Comparison of ENCODE assay signal across 9 mouse cellular contexts in genomic region chr2:80443962-80444361, GRCm38 (mm10). TPM values are rescaled to one million over a fixed set of nuclear protein-coding genes. Genes with fewer than 3 reads are reported as not detected.
DNase-seq lines count a peak whose midpoint lies in the region; ATAC-seq lines count a peak whose summit lies in the region.
"Had no signal": no experiment of that assay in that cellular context is flagged by ENCODE, and none has a peak within 500 bp of the region (broad histone marks: within the 10 kb centered on the region; RNA-seq: fewer than 3 reads in every experiment).

No protein-coding gene starts in this region.

- no peak overlapping the region for H3K27ac ChIP-seq in hindbrain, embryonic 14.5 days
- H3K27ac ChIP-seq in hindbrain, embryonic 12.5 days: no peak overlapping the region
- no peak overlapping the region for H3K27ac ChIP-seq in embryonic facial prominence, embryonic 12.5 days
- no peak overlapping the region for H3K27ac ChIP-seq in forebrain, embryonic 12.5 days

- no peak overlapping the region for H3K4me3 ChIP-seq in hindbrain, embryonic 14.5 days (replicated peaks; ENCODE audit: low read length)
- H3K4me3 ChIP-seq in hindbrain, embryonic 12.5 days: no peak overlapping the region
- peak overlapping the region; percentile 65 for H3K4me3 ChIP-seq in embryonic facial prominence, embryonic 12.5 days
- no peak overlapping the region for H3K4me3 ChIP-seq in forebrain, embryonic 12.5 days (replicated peaks)
- H3K4me3 ChIP-seq: megakaryocyte, embryonic 14.5 days had no signal

- H3K9me3 ChIP-seq in hindbrain, embryonic 14.5 days (ENCODE audit: control insufficient read depth, low read length): no peaks in the 10 kb centered on the region
- H3K9me3 ChIP-seq in hindbrain, embryonic 12.5 days (replicated peaks): no peaks in the 10 kb centered on the region
- H3K9me3 ChIP-seq in embryonic facial prominence, embryonic 12.5 days: peaks cover 4% of the 10 kb centered on the region; the same call in 1 of the 2 replicates
- no peaks in the 10 kb centered on the region for H3K9me3 ChIP-seq in forebrain, embryonic 12.5 days

- 0 out of 2 replicates have a peak, but pooled peaks cover 4% of the 10 kb centered on the region for H3K4me1 ChIP-seq in hindbrain, embryonic 14.5 days (replicated peaks; ENCODE audit: control insufficient read depth, insufficient read depth, low read length)
- H3K4me1 ChIP-seq in hindbrain, embryonic 12.5 days: 0 out of 2 replicates have a peak, but pooled peaks cover 6% of the 10 kb centered on the region
- H3K4me1 ChIP-seq in embryonic facial prominence, embryonic 12.5 days: no peaks in the 10 kb centered on the region
- peaks cover 17% of the 10 kb centered on the region for H3K4me1 ChIP-seq in forebrain, embryonic 12.5 days

- H3K36me3 ChIP-seq in hindbrain, embryonic 14.5 days (replicated peaks; ENCODE audit: control insufficient read depth, insufficient read depth): no peaks in the 10 kb centered on the region
- H3K36me3 ChIP-seq in hindbrain, embryonic 12.5 days: no peaks in the 10 kb centered on the region
- H3K36me3 ChIP-seq in embryonic facial prominence, embryonic 12.5 days: no peaks in the 10 kb centered on the region
- H3K36me3 ChIP-seq in forebrain, embryonic 12.5 days (replicated peaks): no peaks in the 10 kb centered on the region

- no peak overlapping the region for H3K9ac ChIP-seq in hindbrain, embryonic 14.5 days
- no peak overlapping the region for H3K9ac ChIP-seq in hindbrain, embryonic 12.5 days
- H3K9ac ChIP-seq in embryonic facial prominence, embryonic 12.5 days: no peak overlapping the region
- H3K9ac ChIP-seq in forebrain, embryonic 12.5 days: no peak overlapping the region

- no peak for ATAC-seq in hindbrain, embryonic 14.5 days (ENCODE audit: low FRiP score)
- no peak for ATAC-seq in hindbrain, embryonic 12.5 days (ENCODE audit: low FRiP score)
- ATAC-seq in embryonic facial prominence, embryonic 12.5 days (ENCODE audit: insufficient number of reproducible peaks, insufficient read depth, low FRiP score, low TSS enrichment): no peak
- no peak for ATAC-seq in forebrain, embryonic 12.5 days (ENCODE audit: low FRiP score)

- WGBS in hindbrain, embryonic 14.5 days: 94% methylated on average over 2 of the region's 2 CpGs
- WGBS in hindbrain, embryonic 12.5 days: 98% methylated on average over 2 of the region's 2 CpGs
- 90% methylated on average over 2 of the region's 2 CpGs for WGBS in embryonic facial prominence, embryonic 12.5 days
- WGBS in forebrain, embryonic 12.5 days: 89% methylated on average over 2 of the region's 2 CpGs

- peaks cover 17% of the 10 kb centered on the region for H3K27me3 ChIP-seq in hindbrain, embryonic 14.5 days (ENCODE audit: control insufficient read depth, insufficient read depth, low read length)
- H3K27me3 ChIP-seq in hindbrain, embryonic 12.5 days: peaks cover 12% of the 10 kb centered on the region
- H3K27me3 ChIP-seq in embryonic facial prominence, embryonic 12.5 days: no peaks in the 10 kb centered on the region
- peaks cover 47% of the 10 kb centered on the region for H3K27me3 ChIP-seq in forebrain, embryonic 12.5 days

- DNase-seq in hindbrain, embryonic 14.5 days (ENCODE audit: low spot score): no peak
- DNase-seq in right cerebral cortex, postnatal 14 days: peak; percentile 8
- DNase-seq in right cerebral cortex, adult 18-20 months: no peak
- DNase-seq in Muller cell, postnatal 12 days (ENCODE audit: inconsistent ontology term): no peak
- DNase-seq: cerebellum, adult 8-10 months had no signal

- peak overlapping the region; percentile 95; the same call in 1 of the 2 replicates for H3K4me2 ChIP-seq in hindbrain, embryonic 14.5 days (replicated peaks)
- H3K4me2 ChIP-seq in hindbrain, embryonic 12.5 days (replicated peaks): no peak overlapping the region
- peak overlapping the region; percentile 94 for H3K4me2 ChIP-seq in embryonic facial prominence, embryonic 12.5 days (replicated peaks)
- no peak overlapping the region for H3K4me2 ChIP-seq in forebrain, embryonic 12.5 days

RNA-seq across cellular contexts. Expression of gene Frzb, which starts 3.5 kb away (rescaled TPM):
- polyA plus RNA-seq in hindbrain, embryonic 14.5 days (2014; fragmentation: Nextera tagmentation; extraction: Ambion mirVana): 16.6 and 19.1 TPM in 2 replicates
- polyA plus RNA-seq in hindbrain, embryonic 12.5 days (2016; fragmentation: Nextera tagmentation; extraction: Ambion mirVana): 23.3 and 34.6 TPM in 2 replicates
- polyA plus RNA-seq in embryonic facial prominence, embryonic 12.5 days (2016; fragmentation: Nextera tagmentation; extraction: Ambion mirVana): 51.3 and 81.0 TPM in 2 replicates
- polyA plus RNA-seq in forebrain, embryonic 12.5 days (2016; fragmentation: Nextera tagmentation; extraction: Ambion mirVana): 8.8 and 11.5 TPM in 2 replicates

Comparison
In these comparisons a context has a peak if more than half of its experiments do, and no peak if none do; other contexts are left out.
1. H3K4me2 ChIP-seq: peak in hindbrain, embryonic 14.5 days (single experiment) and embryonic facial prominence, embryonic 12.5 days (single experiment); none in hindbrain, embryonic 12.5 days (single experiment) and forebrain, embryonic 12.5 days (single experiment).